Mouse (Mus musculus): ENCODE data around the gene Mdm2. TPM values are rescaled to one million over a fixed set of nuclear protein-coding genes. Genes with fewer than 3 reads are reported as not detected.

The Mdm2 gene
- polyA plus RNA-seq, 1 experiment from 2014 or later: 50.2 TPM

DNA sequence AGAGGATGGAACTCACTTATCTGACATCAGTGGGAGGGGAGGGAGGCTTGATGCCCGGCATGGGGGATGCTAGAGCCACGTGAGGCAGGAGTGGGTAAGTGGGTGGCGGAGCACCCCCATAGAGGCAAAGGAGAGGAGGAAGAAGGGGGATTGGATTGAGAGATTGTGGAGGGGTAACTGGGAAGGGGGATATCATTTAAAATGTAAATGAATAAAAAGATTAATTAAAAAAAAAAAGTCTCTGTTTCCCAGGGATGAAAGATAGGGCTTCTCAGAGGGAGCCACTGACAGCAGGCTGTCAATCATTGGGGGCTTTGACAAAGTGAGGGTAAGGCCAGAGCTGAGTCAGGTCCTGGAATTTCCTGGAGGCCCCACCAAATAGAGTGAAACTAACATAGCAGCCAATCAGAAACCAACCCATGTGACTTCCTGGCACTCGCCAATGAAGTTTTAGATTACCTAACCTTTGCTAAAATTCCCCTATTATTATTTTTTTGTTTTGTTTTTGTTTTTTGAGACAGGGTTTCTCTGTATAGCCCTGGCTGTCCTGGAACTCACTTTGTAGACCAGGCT lies 4.5 kb upstream of the Mdm2 start:
- Histone ChIP-seq H3K4me1 (ENCODE audit: control insufficient read depth, insufficient read depth, low read length) (no peaks in the 10 kb centered on the region), H3K9ac (replicated peaks; ENCODE audit: low read depth, low read length) (no peak overlapping the region), H3K4me2 (replicated peaks; ENCODE audit: low read depth, low read length) (no peak overlapping the region), H3K36me3 (ENCODE audit: control insufficient read depth, insufficient read depth, low read length) (no peaks in the 10 kb centered on the region), H3K27me3 (ENCODE audit: control insufficient read depth, insufficient read depth, low read length) (no peaks in the 10 kb centered on the region), H3K9me3 (ENCODE audit: control insufficient read depth, low read depth, low read length) (no peaks in the 10 kb centered on the region), H3K27ac (ENCODE audit: low read length) (no peak overlapping the region), H3K4me3 (ENCODE audit: low read depth, low read length) (no peak overlapping the region)
- 69% methylated on average over 4 of the region's 4 CpGs for WGBS
- ATAC-seq (ENCODE audit: insufficient number of reproducible peaks, insufficient read depth, low FRiP score, low read depth): no peak

DNA sequence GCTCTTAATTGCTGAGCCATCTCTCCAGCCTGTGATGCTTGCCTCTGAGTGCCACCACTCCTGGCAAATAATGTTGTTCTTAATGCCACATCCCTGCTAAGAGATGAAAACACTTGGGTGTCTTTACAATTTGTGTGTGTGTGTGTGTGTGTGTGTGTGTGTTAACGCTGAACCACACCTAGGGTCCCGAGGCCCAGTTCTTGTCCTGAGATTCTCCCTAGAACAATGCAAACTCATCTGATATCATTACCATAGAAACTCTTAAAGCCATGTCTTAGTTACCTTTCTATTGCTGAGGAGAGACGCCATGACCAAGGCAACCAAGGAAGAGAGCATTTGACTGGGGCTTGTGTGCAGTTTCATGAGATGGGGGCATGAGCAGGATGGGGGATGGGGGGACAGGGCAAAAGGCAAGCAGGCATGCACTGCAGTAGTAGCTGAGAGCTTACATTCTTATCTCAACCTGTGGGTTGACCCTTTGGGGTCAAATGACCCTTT lies 3.5 kb upstream of the Mdm2 start:
- Histone ChIP-seq H3K4me3 (ENCODE audit: low read depth, low read length) (no peak overlapping the region), H3K9ac (replicated peaks; ENCODE audit: low read depth, low read length) (no peak overlapping the region), H3K9me3 (ENCODE audit: control insufficient read depth, low read depth, low read length) (no peaks in the 10 kb centered on the region), H3K36me3 (ENCODE audit: control insufficient read depth, insufficient read depth, low read length) (no peaks in the 10 kb centered on the region), H3K4me1 (ENCODE audit: control insufficient read depth, insufficient read depth, low read length) (no peaks in the 10 kb centered on the region), H3K4me2 (replicated peaks; ENCODE audit: low read depth, low read length) (no peak overlapping the region), H3K27ac (ENCODE audit: low read length) (no peak overlapping the region), H3K27me3 (ENCODE audit: control insufficient read depth, insufficient read depth, low read length) (no peaks in the 10 kb centered on the region)
- 73% methylated on average over 3 of the region's 3 CpGs for WGBS
- ATAC-seq (ENCODE audit: insufficient number of reproducible peaks, insufficient read depth, low FRiP score, low read depth): no peak

DNA sequence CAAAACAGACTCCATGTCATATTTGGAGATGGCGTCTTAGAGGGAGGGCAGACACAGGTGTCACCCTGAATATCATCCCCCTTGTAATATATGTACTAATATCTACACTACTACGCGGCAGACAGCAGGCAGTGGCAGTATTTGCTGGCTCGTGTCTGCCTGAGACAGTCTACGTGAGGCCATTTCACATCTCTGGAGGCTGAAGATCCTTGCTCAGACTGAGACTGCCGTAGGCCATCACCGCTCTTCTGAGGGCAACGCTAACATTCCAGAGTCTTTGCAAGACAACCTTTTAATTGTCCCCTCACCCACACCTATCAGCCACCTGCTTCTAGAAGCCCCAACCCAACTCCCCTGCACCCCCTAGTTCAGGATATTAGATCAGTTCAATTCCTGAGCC lies 2.9 kb upstream of the Mdm2 start:
- peaks cover 4% of the 10 kb centered on the region; the same call in 1 of the 2 replicates for H3K4me1 ChIP-seq (ENCODE audit: control insufficient read depth, insufficient read depth, low read length)
- H3K27me3 ChIP-seq (ENCODE audit: control insufficient read depth, insufficient read depth, low read length): no peaks in the 10 kb centered on the region
- H3K9me3 ChIP-seq (ENCODE audit: control insufficient read depth, low read depth, low read length): no peaks in the 10 kb centered on the region
- peaks cover 4% of the 10 kb centered on the region; the same call in 1 of the 2 replicates for H3K36me3 ChIP-seq (ENCODE audit: control insufficient read depth, insufficient read depth, low read length)
- H3K27ac ChIP-seq (ENCODE audit: low read length): no peak overlapping the region
- no peak overlapping the region for H3K9ac ChIP-seq (replicated peaks; ENCODE audit: low read depth, low read length)
- H3K4me3 ChIP-seq (ENCODE audit: low read depth, low read length): no peak overlapping the region
- no peak overlapping the region for H3K4me2 ChIP-seq (replicated peaks; ENCODE audit: low read depth, low read length)
- no peak for ATAC-seq (ENCODE audit: insufficient number of reproducible peaks, insufficient read depth, low FRiP score, low read depth)
- 89% methylated on average over 8 of the region's 8 CpGs for WGBS

DNA sequence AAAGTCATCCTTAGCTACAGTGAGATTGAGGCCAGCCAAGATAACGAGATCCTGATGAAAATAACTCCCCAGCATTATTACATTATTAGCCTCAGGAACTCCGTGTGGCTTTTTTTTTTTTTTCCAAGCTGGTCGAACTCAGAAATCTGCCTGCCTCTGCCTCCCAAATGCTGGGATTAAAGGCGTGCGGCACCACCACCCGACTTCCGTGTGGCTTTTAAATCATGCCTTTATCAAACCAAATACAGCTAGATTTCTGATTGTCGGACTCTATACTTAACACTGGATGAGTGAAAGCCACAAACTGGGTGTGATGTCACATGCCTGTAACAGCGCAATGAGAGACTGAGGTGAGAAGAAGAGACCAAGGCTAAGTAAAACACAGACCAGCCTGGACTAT lies 2.3 kb upstream of the Mdm2 start:
- no peaks in the 10 kb centered on the region for H3K9me3 ChIP-seq (ENCODE audit: control insufficient read depth, low read depth, low read length)
- peaks cover 4% of the 10 kb centered on the region; the same call in 1 of the 2 replicates for H3K36me3 ChIP-seq (ENCODE audit: control insufficient read depth, insufficient read depth, low read length)
- no peaks in the 10 kb centered on the region for H3K27me3 ChIP-seq (ENCODE audit: control insufficient read depth, insufficient read depth, low read length)
- H3K4me3 ChIP-seq (ENCODE audit: low read depth, low read length): no peak overlapping the region
- H3K9ac ChIP-seq (replicated peaks; ENCODE audit: low read depth, low read length): no peak overlapping the region
- peaks cover 4% of the 10 kb centered on the region; the same call in 1 of the 2 replicates for H3K4me1 ChIP-seq (ENCODE audit: control insufficient read depth, insufficient read depth, low read length)
- no peak overlapping the region for H3K27ac ChIP-seq (ENCODE audit: low read length)
- 92% methylated on average over 9 of the region's 9 CpGs for WGBS
- no peak overlapping the region for H3K4me2 ChIP-seq (replicated peaks; ENCODE audit: low read depth, low read length)
- no peak for ATAC-seq (ENCODE audit: insufficient number of reproducible peaks, insufficient read depth, low FRiP score, low read depth)

DNA sequence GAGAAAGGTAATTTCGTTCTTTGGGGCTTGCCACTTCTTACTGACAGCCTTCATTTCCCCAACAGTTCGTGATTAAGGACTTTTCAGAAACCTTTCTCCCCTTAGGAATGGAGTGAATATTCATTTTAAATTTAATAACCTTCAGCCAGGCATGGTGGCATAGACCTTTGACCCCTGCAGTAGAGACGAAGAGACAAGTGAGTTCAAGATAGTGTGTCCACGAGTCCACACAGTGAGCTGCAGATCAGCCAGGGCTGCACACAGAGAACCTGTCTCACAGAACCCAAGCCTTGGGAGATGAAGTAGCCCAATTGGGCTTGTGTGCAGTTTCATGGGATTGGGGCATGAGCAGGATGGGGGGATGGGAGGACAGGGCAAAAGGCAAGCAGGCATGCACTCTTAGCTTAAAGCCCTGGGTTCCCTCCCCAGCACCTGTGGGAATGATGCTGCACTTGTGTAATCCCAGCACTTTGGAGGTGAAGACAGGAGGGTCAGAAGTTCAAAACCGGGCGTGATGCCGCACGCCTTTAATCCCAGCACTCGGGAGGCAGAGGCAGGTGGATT lies 1.7 kb upstream of the Mdm2 start:
- no peak overlapping the region for H3K9ac ChIP-seq (replicated peaks; ENCODE audit: low read depth, low read length)
- H3K9me3 ChIP-seq (ENCODE audit: control insufficient read depth, low read depth, low read length): no peaks in the 10 kb centered on the region
- peaks cover 4% of the 10 kb centered on the region; the same call in 1 of the 2 replicates for H3K4me1 ChIP-seq (ENCODE audit: control insufficient read depth, insufficient read depth, low read length)
- no peak for ATAC-seq (ENCODE audit: insufficient number of reproducible peaks, insufficient read depth, low FRiP score, low read depth)
- WGBS: 87% methylated on average over 9 of the region's 9 CpGs
- H3K4me3 ChIP-seq (ENCODE audit: low read depth, low read length): no peak overlapping the region
- no peak overlapping the region for H3K4me2 ChIP-seq (replicated peaks; ENCODE audit: low read depth, low read length)
- H3K27me3 ChIP-seq (ENCODE audit: control insufficient read depth, insufficient read depth, low read length): no peaks in the 10 kb centered on the region
- H3K36me3 ChIP-seq (ENCODE audit: control insufficient read depth, insufficient read depth, low read length): peaks cover 4% of the 10 kb centered on the region; the same call in 1 of the 2 replicates
- H3K27ac ChIP-seq (ENCODE audit: low read length): no peak overlapping the region

DNA sequence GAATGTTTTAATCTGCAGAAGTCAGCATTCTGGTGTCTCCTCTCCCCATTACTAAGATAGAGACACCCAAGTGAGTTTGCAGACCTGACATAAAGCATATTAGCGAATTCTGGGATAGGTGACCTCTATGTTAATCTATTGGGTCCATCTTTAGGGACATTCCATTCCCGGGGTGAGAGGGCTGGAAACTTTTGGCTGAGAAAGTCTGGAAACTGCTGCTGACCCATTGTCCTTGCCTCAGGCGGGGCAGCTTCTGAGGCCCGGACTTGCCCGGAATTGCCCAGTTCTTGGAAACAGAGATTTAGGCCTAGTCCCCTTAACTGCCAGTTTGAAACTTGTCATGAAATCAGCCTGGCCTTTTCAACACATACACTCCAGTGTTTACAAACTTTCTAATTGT lies 850 bp upstream of the Mdm2 start:
- 73% methylated on average over 5 of the region's 5 CpGs for WGBS
- Histone ChIP-seq H3K4me3 (ENCODE audit: low read depth, low read length) (peak overlapping the region; percentile 81), H3K4me2 (replicated peaks; ENCODE audit: low read depth, low read length) (peak overlapping the region; percentile 55), H3K36me3 (ENCODE audit: control insufficient read depth, insufficient read depth, low read length) (peaks cover 12% of the 10 kb centered on the region), H3K9me3 (ENCODE audit: control insufficient read depth, low read depth, low read length) (no peaks in the 10 kb centered on the region), H3K4me1 (ENCODE audit: control insufficient read depth, insufficient read depth, low read length) (peaks cover 4% of the 10 kb centered on the region; the same call in 1 of the 2 replicates), H3K9ac (replicated peaks; ENCODE audit: low read depth, low read length) (0 out of 2 replicates have a peak overlapping the region, but pooled peaks have one; percentile 45), H3K27me3 (ENCODE audit: control insufficient read depth, insufficient read depth, low read length) (no peaks in the 10 kb centered on the region), H3K27ac (ENCODE audit: low read length) (no peak overlapping the region)
- ATAC-seq (ENCODE audit: insufficient number of reproducible peaks, insufficient read depth, low FRiP score, low read depth): no peak

DNA sequence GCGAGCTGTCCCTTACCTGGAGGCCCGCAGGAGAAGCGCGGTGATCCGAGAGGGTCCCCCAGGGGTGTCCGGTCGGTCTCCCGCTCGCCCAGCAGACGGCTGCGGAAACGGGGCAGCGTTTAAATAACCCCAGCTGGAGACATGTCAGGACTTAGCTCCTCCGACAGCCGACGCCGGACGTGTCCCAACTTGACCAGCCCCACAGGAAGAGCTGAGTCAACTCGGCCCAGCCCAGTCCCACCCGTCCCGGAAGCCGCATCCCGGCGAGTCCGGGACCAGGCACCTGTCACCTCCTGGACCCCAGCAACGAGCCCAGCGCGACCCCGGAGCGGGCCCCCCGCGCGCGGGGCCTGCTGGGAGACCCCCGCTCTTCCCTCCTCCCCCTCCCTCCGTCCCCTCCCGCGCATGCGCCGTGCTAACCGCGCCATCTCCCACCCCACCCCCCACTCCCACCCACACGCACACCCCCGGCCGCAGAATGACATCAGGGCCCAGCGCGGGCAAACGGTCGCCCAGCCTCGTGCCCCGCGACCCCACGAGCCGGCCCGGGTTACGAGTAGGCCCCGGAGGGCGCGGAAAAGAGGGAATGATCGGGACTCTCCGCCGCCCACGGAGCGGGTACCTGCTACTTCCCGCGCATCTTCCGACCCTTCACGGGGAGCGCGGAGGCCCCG lies 491 bp downstream of the Mdm2 start:
- ATAC-seq (ENCODE audit: insufficient number of reproducible peaks, insufficient read depth, low FRiP score, low read depth): peak; percentile 76
- H3K27me3 ChIP-seq (ENCODE audit: control insufficient read depth, insufficient read depth, low read length): no peaks in the 10 kb centered on the region
- WGBS: under 1% methylated on average over 61 of the region's 71 CpGs

DNA sequence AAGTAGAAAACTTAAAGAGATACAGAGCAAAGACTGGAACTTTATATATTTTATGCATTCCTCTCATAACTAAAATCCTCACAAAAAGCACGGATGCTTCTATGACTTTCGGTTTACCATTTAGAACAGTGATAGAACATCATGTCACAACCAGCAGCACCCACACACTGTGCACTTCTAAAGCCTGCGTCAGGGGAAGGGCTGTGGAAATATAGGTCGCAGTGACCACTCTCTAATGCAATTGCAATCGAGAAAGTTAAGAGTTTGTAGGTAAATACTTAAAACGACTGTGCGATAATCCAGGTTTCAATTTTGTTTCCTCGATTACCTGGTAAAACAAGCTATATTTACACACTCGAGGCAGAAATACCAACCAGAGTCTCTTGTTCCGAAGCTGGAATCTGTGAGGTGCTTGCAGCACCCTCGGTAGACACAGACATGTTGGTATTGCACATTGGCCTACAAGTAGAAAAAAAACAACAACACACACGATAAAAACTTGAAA lies 1.2 kb downstream of the Mdm2 start:
- H3K4me3 ChIP-seq (ENCODE audit: low read depth, low read length): peak overlapping the region; percentile 81
- peaks cover 19% of the 10 kb centered on the region for H3K36me3 ChIP-seq (ENCODE audit: control insufficient read depth, insufficient read depth, low read length)
- peak overlapping the region; percentile 98; the same call in 1 of the 2 replicates for H3K27ac ChIP-seq (ENCODE audit: low read length)
- H3K27me3 ChIP-seq (ENCODE audit: control insufficient read depth, insufficient read depth, low read length): no peaks in the 10 kb centered on the region
- peak overlapping the region; percentile 99 for H3K9ac ChIP-seq (replicated peaks; ENCODE audit: low read depth, low read length)
- ATAC-seq (ENCODE audit: insufficient number of reproducible peaks, insufficient read depth, low FRiP score, low read depth): no peak
- no peaks in the 10 kb centered on the region for H3K9me3 ChIP-seq (ENCODE audit: control insufficient read depth, low read depth, low read length)
- WGBS: 39% methylated on average over 12 of the region's 12 CpGs
- H3K4me1 ChIP-seq (ENCODE audit: control insufficient read depth, insufficient read depth, low read length): peaks cover 4% of the 10 kb centered on the region; the same call in 1 of the 2 replicates
- peak overlapping the region; percentile 70 for H3K4me2 ChIP-seq (replicated peaks; ENCODE audit: low read depth, low read length)

More for the DNA sequence above, 491 bp downstream of the Mdm2 start:
- Histone ChIP-seq H3K4me2 (replicated peaks; ENCODE audit: low read depth, low read length) (peak overlapping the region; percentile 70), H3K27ac (ENCODE audit: low read length) (peak overlapping the region; percentile 98), H3K36me3 (ENCODE audit: control insufficient read depth, insufficient read depth, low read length) (peaks cover 17% of the 10 kb centered on the region), H3K4me3 (ENCODE audit: low read depth, low read length) (peak overlapping the region; percentile 81), H3K9me3 (ENCODE audit: control insufficient read depth, low read depth, low read length) (no peaks in the 10 kb centered on the region), H3K9ac (replicated peaks; ENCODE audit: low read depth, low read length) (peak overlapping the region; percentile 99), H3K4me1 (ENCODE audit: control insufficient read depth, insufficient read depth, low read length) (peaks cover 4% of the 10 kb centered on the region; the same call in 1 of the 2 replicates)
